ENCODE assay signal across 9 mouse cellular contexts in genomic region chr2:170319533-170320463, GRCm38 (mm10).
DNase-seq lines count a peak whose midpoint lies in the region; ATAC-seq and TF ChIP-seq lines count a peak whose summit lies in the region.
"Had no signal": no experiment of that assay in that cellular context is flagged by ENCODE, and none has a peak within 500 bp of the region (broad histone marks: within the 10 kb centered on the region; RNA-seq: fewer than 3 reads in every experiment).

No protein-coding gene starts in this region.

- intact Hi-C loops in heart, postnatal 36 days (cut with DNase I), result loop anchor here (1.0 to 5.0 kb wide), 4 partner anchors 51 to 203 kb away; no protein-coding TSS in a partner anchor

- WGBS in heart, embryonic 14.5 days, result 13% methylated on average over 20 of the region's 20 CpGs
- WGBS in hindbrain, embryonic 16.5 days, result 20% methylated on average over 20 of the region's 20 CpGs
- WGBS in midbrain, embryonic 16.5 days, result 21% methylated on average over 18 of the region's 20 CpGs

- TF ChIP-seq CTCF in cortical plate, adult 2 months (IDR thresholded peaks at IDR 0.05; ENCODE audit: extremely low read depth, insufficient read depth, low read length), result no peak

- TF ChIP-seq POLR2A in cortical plate, adult 2 months (IDR thresholded peaks at IDR 0.05; ENCODE audit: extremely low read depth, insufficient read depth, low read length), result no peak

- peak overlapping the region; percentile 39 to 48 for H3K4me3 ChIP-seq in heart, embryonic 14.5 days (ENCODE audit: control insufficient read depth in 1 of 2, insufficient read depth in 1 of 2, low read depth in 1 of 2, low read length in 2 of 2)
- H3K4me3 ChIP-seq in cortical plate, adult 2 months (ENCODE audit: insufficient read depth, low read length), result peak overlapping the region; percentile 18; the same call in 1 of the 2 replicates
- peak overlapping the region; percentile 45 for H3K4me3 ChIP-seq in hindbrain, embryonic 16.5 days (ENCODE audit: low read length)
- H3K4me3 ChIP-seq in midbrain, embryonic 16.5 days (ENCODE audit: low read depth, low read length), result peak overlapping the region; percentile 44

- H3K4me1 ChIP-seq in heart, embryonic 14.5 days (ENCODE audit: control insufficient read depth in 2 of 2, insufficient read depth in 2 of 2, low read length in 2 of 2), result peaks cover 15 to 17% of the 10 kb centered on the region in 2 experiments
- H3K4me1 ChIP-seq in cortical plate, adult 2 months (ENCODE audit: control insufficient read depth, insufficient read depth, low read length), result peaks cover 2% of the 10 kb centered on the region; the same call in 1 of the 2 replicates
- H3K4me1 ChIP-seq in hindbrain, embryonic 16.5 days (ENCODE audit: control insufficient read depth, insufficient read depth, low read depth, low read length), result peaks cover 10% of the 10 kb centered on the region
- H3K4me1 ChIP-seq in midbrain, embryonic 16.5 days (ENCODE audit: control insufficient read depth, insufficient read depth, low read length), result peaks cover 15% of the 10 kb centered on the region

- no peaks in the 10 kb centered on the region for H3K36me3 ChIP-seq in heart, embryonic 14.5 days (ENCODE audit: control insufficient read depth, insufficient read depth, low read length)
- no peaks in the 10 kb centered on the region for H3K36me3 ChIP-seq in hindbrain, embryonic 16.5 days (ENCODE audit: control insufficient read depth, insufficient read depth, low read length)
- H3K36me3 ChIP-seq in midbrain, embryonic 16.5 days (ENCODE audit: control insufficient read depth, insufficient read depth, low read length), result no peaks in the 10 kb centered on the region
- H3K36me3 ChIP-seq: G1E had no signal

- no peak for DNase-seq in heart, postnatal 36 days
- no peak for DNase-seq in frontal cortex, postnatal 36 days (ENCODE audit: low spot score in 2 of 2)
- no peak for DNase-seq in urinary bladder, postnatal 36 days (ENCODE audit: low spot score in 2 of 2)

- H3K9me3 ChIP-seq in heart, embryonic 14.5 days (ENCODE audit: control insufficient read depth, low read length), result no peaks in the 10 kb centered on the region
- H3K9me3 ChIP-seq in hindbrain, embryonic 16.5 days (ENCODE audit: control insufficient read depth, low read length), result no peaks in the 10 kb centered on the region
- no peaks in the 10 kb centered on the region for H3K9me3 ChIP-seq in midbrain, embryonic 16.5 days (replicated peaks; ENCODE audit: control insufficient read depth, low read length, poor library complexity, severe bottlenecking)

- peak overlapping the region; percentile 79 for H3K9ac ChIP-seq in heart, embryonic 14.5 days (ENCODE audit: low read length)
- peak overlapping the region; percentile 64 for H3K9ac ChIP-seq in hindbrain, embryonic 16.5 days (ENCODE audit: low read depth, low read length)
- H3K9ac ChIP-seq in midbrain, embryonic 16.5 days (ENCODE audit: low read depth, low read length), result peak overlapping the region; percentile 68

- ATAC-seq in heart, embryonic 14.5 days (ENCODE audit: insufficient number of reproducible peaks, insufficient read depth, low FRiP score, low read depth), result peak; percentile 12; the same call in 1 of the 2 replicates
- ATAC-seq in hindbrain, embryonic 16.5 days, result no peak; the same call in 1 of the 2 replicates
- ATAC-seq in midbrain, embryonic 16.5 days, result no peak
- ATAC-seq in CD4-positive, CD25-positive, alpha-beta regulatory T cell, adult 4 months, result no peak

- peak overlapping the region; percentile 82 to 87 for H3K27ac ChIP-seq in heart, embryonic 14.5 days (replicated peaks in 1 of 2; ENCODE audit: control insufficient read depth in 1 of 2, insufficient read depth in 1 of 2, low read depth in 2 of 2, low read length in 2 of 2)
- H3K27ac ChIP-seq in cortical plate, adult 2 months (ENCODE audit: insufficient read depth, low read length), result no peak overlapping the region
- peak overlapping the region; percentile 69 for H3K27ac ChIP-seq in hindbrain, embryonic 16.5 days (ENCODE audit: low read depth, low read length)
- peak overlapping the region; percentile 75 for H3K27ac ChIP-seq in midbrain, embryonic 16.5 days (ENCODE audit: low read length)

- H3K27me3 ChIP-seq in heart, embryonic 14.5 days (ENCODE audit: control insufficient read depth, insufficient read depth, low read length), result no peaks in the 10 kb centered on the region
- no peaks in the 10 kb centered on the region; the same call in 1 of the 2 replicates for H3K27me3 ChIP-seq in hindbrain, embryonic 16.5 days (replicated peaks; ENCODE audit: control insufficient read depth, insufficient read depth, low read length)
- H3K27me3 ChIP-seq in midbrain, embryonic 16.5 days (ENCODE audit: control insufficient read depth, insufficient read depth, low read depth, low read length), result no peaks in the 10 kb centered on the region; the same call in 1 of the 2 replicates

- H3K4me2 ChIP-seq in heart, embryonic 14.5 days (ENCODE audit: low read length), result peak overlapping the region; percentile 88
- H3K4me2 ChIP-seq in hindbrain, embryonic 16.5 days (ENCODE audit: low read length), result peak overlapping the region; percentile 81
- peak overlapping the region; percentile 84 for H3K4me2 ChIP-seq in midbrain, embryonic 16.5 days (ENCODE audit: low read length)
